Mouse (Mus musculus): ENCODE results near the gene Cbarp. TPM values are rescaled to one million over a fixed set of nuclear protein-coding genes. Genes with fewer than 3 reads are reported as not detected.

The Cbarp gene
- polyA plus RNA-seq, 1 experiment = 9.2 TPM

DNA sequence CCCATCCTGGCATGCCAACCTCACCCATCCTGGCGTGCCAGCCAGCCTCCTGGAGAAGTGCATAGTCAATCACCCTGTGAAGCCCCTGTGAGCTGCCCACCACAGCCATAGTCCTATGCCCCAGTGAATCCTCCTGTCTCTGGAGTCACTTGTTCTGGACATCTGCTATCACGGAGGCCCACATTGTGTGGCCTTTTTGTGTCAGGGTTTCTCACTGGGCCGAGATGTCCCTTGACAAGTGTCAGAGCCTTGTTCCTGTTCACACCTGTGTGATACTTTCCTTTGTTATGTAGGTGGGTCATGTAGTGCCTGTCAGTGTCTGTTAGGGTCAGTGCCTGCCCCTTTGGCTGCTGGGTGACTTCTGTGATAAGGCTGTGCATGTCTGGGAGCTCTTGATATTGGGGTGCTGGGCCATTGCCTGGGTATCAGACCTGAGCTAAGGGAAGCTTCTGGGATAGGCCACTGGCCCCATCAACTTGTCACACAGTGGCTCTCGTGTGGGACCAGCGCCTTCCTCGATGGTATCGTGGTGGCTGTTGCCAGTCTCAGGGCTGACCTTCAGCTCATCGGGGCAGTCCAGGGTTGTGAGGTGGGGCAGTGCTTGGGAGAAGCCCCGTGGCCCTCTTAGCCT is 16.6 kb downstream of the Cbarp start:
- no peak for DNase-seq (ENCODE audit: low spot score)

DNA sequence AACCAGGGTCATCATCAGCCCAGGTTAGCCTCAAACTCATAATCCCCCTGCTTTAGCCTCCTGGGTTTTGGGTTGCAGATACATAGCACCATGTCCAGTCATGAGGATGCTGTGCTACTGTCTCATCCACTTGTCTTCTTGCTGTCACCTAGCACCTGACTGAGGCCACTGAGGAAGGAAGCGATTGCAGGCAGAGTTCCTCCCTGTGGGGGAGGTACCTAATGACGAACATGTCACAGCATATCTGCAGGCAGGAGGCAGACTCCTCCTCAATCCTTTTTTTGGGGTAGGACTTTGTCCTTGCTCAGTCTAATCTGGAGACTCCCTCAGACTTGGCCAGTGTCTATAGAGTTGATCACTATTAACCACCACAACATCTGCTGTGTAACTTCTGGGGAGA is 19.0 kb downstream of the Cbarp start:
- DNase-seq (ENCODE audit: low spot score) = no peak

- no peak for DNase-seq (ENCODE audit: low spot score)
Measured at GRCm38 (mm10) chr10:80120146-80120545, 20.5 kb downstream of the Cbarp start.

DNA sequence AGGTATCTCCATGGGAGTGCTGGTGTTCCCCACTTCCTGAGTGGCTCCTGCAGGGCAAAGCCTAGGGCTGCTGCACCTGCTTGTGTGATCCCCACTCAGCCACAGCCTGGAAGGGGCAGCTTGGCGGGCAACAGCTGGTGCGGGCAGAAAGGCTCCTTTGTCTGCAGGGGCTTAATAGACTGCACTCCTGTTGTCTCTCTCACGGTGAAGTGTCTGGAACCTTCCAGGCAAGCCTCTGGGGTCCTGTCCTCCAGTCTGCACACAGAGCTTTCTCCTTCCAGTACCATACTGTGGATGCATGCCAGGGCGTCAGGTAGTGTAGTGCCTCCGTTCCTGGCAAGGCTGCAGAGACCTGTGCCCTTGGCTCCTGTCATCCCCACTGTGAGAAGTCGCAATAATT is 22.1 kb downstream of the Cbarp start:
- DNase-seq (ENCODE audit: low spot score) = no peak

DNA sequence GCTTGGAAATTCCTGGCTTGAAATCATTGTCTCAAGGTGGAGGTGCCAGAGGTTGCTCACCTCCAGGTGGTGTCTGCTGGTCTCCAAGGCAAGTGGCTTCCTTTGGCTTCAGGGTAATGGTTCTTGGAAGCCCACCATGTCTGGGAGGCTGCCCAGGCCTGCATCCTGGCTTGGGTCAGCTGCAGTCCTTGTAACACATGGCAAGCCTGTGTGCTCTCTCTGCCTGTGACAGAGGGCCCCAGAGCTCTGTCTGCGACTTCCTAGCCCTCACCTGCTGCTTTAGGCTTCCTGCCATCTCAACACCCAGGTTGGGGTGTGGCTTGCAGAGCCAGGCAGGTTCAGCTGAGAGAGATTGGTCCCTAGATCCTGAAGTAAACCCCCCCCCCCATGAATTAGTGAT is 22.9 kb downstream of the Cbarp start:
- no peak for DNase-seq (ENCODE audit: low spot score)

- DNase-seq (ENCODE audit: low spot score) = no peak
Measured at GRCm38 (mm10) chr10:80116927-80117691, 23.5 kb downstream of the Cbarp start.

- no peak for DNase-seq (ENCODE audit: low spot score)
Measured at GRCm38 (mm10) chr10:80116563-80116926, 24.1 kb downstream of the Cbarp start.

DNA sequence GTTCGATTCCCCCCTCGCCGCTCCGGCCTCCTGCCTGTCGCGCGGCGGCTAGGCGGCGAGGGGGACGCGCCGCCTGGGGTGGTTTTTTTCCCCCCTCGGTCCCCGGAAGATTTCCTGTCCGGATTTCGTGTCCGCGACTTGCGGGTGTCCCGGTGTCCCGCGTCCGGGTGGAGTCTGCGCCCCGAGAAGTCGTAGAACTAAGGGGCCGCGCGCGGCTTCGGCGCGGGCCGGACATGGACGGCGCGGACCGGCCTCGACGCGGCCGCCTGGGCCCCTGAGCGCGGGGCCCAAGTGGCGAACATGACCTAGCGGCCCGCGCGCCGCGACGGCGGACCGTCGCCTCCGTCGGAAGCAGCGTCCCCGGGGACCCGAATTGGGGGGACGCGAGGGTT is 24.7 kb downstream of the Cbarp start:
- DNase-seq (ENCODE audit: low spot score) = no peak

- DNase-seq (ENCODE audit: low spot score) = peak; percentile 93
Measured at GRCm38 (mm10) chr10:80115290-80115943, 25.2 kb downstream of the Cbarp start, which contains the start of gene Stk11. Stk11 (plus strand) TSS chr10:80115803.

DNA sequence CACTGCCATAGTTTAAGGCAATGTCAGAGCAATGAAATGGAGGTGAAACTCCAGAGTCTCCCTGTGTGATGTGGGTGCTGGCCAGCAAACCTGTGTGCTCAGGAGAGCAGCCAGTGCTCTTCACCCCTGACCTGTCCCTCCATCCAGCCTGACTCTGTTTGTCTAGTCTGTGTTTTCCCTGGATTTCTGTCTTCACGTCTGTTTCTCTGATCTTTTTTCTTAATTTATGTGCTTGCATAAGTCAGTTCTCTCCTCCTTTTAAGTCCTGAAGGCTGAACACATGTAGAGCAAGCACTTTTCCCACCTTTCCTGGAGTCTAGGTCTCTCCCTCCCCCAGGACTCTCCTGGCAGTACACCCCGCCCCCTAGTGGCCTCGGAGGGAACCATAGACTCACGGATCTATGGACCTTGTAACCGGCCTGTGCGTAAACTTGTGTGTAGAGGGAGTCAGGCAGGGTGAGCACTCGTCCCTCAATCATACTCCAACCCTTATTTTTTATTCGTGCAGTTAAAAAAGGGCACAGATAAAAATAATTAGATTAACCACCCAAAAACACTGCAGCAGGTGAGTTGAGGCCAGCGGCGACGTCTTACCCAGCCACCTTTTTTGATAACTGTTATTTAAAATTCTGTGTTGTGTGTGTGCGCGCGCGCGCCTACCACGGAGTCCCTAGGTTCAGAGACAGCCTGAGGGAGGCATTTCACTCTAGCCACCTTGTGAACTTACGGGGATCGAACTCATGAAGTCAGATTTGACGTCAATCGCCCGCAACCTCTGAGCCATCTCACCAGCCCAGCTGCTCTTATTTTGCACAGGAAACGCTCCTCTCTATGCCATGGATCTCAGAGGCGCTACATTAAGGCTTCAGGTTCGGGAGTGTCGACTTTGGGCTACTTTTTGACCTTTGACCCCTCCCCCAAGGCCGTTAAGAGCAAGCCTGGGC is 26.0 kb downstream of the Cbarp start:
- DNase-seq (ENCODE audit: low spot score) = peak; percentile 81

DNA sequence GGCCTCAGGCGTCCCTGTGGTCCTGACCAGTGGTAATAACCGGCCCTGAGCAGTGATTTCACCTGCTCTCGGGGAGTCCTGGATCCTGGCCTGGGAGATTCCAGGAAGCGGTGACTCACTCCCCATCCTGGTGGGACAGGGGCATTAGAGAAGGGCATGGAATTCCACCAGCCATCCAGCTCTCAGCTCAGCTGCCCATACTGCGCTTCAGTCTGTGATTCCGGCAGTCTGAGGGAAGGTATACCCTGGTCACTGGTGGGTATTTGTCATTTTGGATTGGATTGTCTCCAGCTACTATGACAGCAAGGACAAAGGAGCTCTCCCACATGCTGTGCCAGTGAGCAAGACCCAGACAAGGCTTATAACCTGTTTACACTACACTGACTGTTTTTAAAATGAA is 33.0 kb downstream of the Cbarp start:
- no peak for DNase-seq (ENCODE audit: low spot score)

DNA sequence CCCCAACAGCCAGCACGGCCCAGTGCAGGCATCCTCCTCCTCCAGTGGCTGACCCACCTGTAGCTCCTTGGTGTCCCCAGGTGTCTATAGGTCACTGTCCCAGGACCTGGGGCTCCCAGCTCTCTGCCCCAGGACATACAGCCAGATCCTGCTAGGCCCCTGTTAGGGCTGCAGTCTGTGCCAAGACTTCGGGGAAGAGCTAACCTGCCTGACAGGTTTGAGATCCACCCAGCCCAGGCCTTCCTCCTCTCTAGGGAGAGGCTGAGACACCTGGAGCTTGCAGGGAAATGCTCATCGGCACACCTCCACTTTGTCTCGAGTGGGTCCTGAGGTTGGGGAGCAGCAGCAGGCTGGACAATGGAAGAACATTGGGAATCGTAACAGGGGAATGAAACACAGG is 34.7 kb downstream of the Cbarp start:
- DNase-seq (ENCODE audit: low spot score) = peak; percentile 54

DNA sequence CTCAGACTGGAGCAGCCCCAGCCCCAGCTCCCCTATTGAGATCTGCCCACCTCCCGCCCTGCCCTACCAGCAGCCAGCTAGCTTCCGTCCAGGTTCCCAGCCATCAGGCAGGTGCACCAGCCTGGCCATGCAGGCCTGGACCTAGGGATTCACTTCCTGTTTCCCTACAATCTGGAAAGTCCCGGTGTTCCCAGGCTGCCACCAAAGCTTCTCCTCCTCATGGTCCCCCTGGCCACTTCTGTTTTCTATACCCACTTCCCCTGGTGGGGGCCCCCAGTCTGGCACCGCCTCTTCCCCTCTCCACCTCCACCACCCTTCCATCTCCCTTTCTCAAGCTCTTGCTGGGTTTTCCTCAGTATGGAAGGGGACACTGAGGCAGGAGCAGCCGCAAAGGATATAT is 35.2 kb downstream of the Cbarp start, which contains the start of gene Sbno2:
Gene Sbno2, minus strand, starts transcription at position 112 of the 400 bp plus-strand sequence.
- no peak for DNase-seq (ENCODE audit: low spot score)

DNA sequence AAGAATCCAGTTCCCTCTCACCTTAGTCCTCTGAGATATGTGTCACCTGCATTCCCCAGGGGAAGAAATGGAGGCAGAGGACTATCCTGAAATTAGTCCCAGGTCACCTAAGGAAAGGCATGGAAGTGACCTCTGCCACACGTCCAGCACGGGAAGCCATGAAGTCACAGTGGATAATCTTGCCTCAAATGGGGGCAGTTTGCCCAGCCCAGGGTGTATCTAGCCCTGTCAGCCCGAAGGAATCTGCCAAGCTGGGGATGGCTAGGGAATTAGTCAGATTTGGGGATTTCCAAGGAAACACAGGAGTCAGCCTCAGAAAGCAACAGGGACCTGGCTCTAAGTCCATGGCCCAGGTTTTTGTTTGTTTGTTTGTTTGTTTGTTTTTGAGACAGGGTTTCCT is 36.5 kb downstream of the Cbarp start:
- no peak for DNase-seq (ENCODE audit: low spot score)

GRCm38 (mm10) chr10:80103032-80103431 is 37.6 kb downstream of the Cbarp start:
- no peak for DNase-seq (ENCODE audit: low spot score)

- DNase-seq (ENCODE audit: low spot score) = peak; percentile 76
Measured at GRCm38 (mm10) chr10:80102216-80102915, 38.3 kb downstream of the Cbarp start.

GRCm38 (mm10) chr10:80100982-80101381 is 39.7 kb downstream of the Cbarp start:
- no peak for DNase-seq (ENCODE audit: low spot score)

GRCm38 (mm10) chr10:80098630-80099029 is 42.0 kb downstream of the Cbarp start:
- DNase-seq (ENCODE audit: low spot score) = no peak

- no peak for DNase-seq (ENCODE audit: low spot score)
Measured at GRCm38 (mm10) chr10:80097275-80097674, 43.4 kb downstream of the Cbarp start.

GRCm38 (mm10) chr10:80095547-80095946 is 45.1 kb downstream of the Cbarp start:
- no peak for DNase-seq (ENCODE audit: low spot score)

GRCm38 (mm10) chr10:80094684-80095083 is 46.0 kb downstream of the Cbarp start:
- no peak for DNase-seq (ENCODE audit: low spot score)
